Mouse (Mus musculus) midbrain, embryonic 16.5 days (tissue): Measurements from ENCODE around the gene Tgm7. TPM values are rescaled to one million over a fixed set of nuclear protein-coding genes. Genes with fewer than 3 reads are reported as not detected.

ENCODE experiments used
- ATAC-seq: fragments of 200-750 bp; cut with Nextera tagmentation; 2 replicates; pipeline ENCODE4 v1.8.0; 2017; ENCODE audit warnings: moderate TSS enrichment
- H3K27ac ChIP-seq: fragments of 300-500 bp; sonication (generic); 2 replicates; pipeline ENCODE4 v1.5.1; 2014; ENCODE audit warnings: mild to moderate bottlenecking, low read length, mixed read lengths
- H3K27me3 ChIP-seq: fragments of 300-500 bp; sonication (generic); 2 replicates; pipeline ENCODE4 v1.6.1; 2014; ENCODE audit warnings: low read depth, low read length, mixed read lengths; ENCODE audit not compliant: control insufficient read depth, insufficient read depth
- H3K36me3 ChIP-seq: fragments of 300-500 bp; sonication (generic); 2 replicates; pipeline ENCODE4 v1.6.1; 2014; ENCODE audit warnings: mild to moderate bottlenecking, low read length, moderate library complexity, mixed read lengths; ENCODE audit not compliant: control insufficient read depth, insufficient read depth
- H3K4me1 ChIP-seq: fragments of 300-500 bp; sonication (generic); 2 replicates; pipeline ENCODE4 v1.6.1; 2014; ENCODE audit warnings: mild to moderate bottlenecking, low read length, mixed read lengths; ENCODE audit not compliant: control insufficient read depth, insufficient read depth
- H3K4me2 ChIP-seq: fragments of 300-500 bp; sonication (generic); 2 replicates; pipeline ENCODE4 v1.6.1; 2014; ENCODE audit warnings: mild to moderate bottlenecking, low read length, mixed read lengths
- H3K4me3 ChIP-seq: fragments of 300-500 bp; sonication (generic); 2 replicates; pipeline ENCODE4 v1.5.1; 2014; ENCODE audit warnings: low read depth, mild to moderate bottlenecking, low read length, moderate library complexity, mixed read lengths
- H3K9ac ChIP-seq: fragments of 300-500 bp; sonication (generic); 2 replicates; pipeline ENCODE4 v1.6.1; 2014; ENCODE audit warnings: low read depth, low read length, mixed read lengths
- H3K9me3 ChIP-seq: fragments of 300-500 bp; sonication (generic); replicated peaks from 2 replicates; pipeline ENCODE4 v1.6.1; 2014; ENCODE audit warnings: mild to moderate bottlenecking, low read length, mixed read lengths; ENCODE audit not compliant: control insufficient read depth, poor library complexity, severe bottlenecking
- WGBS: fragments of 180-500 bp; shearing (Covaris S2); extraction: QIAGEN DNeasy Blood & Tissue Kit; methylation state at CpG from one replicate; pipeline ENCODE4 v1.1.7; 2014; 5-methylcytosine and 5-hydroxymethylcytosine counted together
- polyA plus RNA-seq: library from polyadenylated mRNA; unstranded; fragments of >200 nt; fragmentation: Nextera tagmentation; extraction: Ambion mirVana; gene quantifications from 2 replicates; pipeline ENCODE4 v1.2.1, GENCODE M21; 2015

Tgm7 gene
- polyA plus RNA-seq, 1 experiment from 2014 or later = not detected

GRCm38 (mm10) chr2:121088507-121088906 is 21.1 kb downstream of the Tgm7 start:
- H3K9ac ChIP-seq = no peak overlapping the region

GRCm38 (mm10) chr2:121085480-121086185 is 24.0 kb downstream of the Tgm7 start, which contains the start of gene Tgm5:
Gene Tgm5 (minus strand): TSS chr2:121085841.
- WGBS = 52% methylated on average over 6 of the region's 6 CpGs
- Histone ChIP-seq H3K4me1 (no peaks in the 10 kb centered on the region), H3K4me2 (no peak within 1 kb of the TSS), H3K4me3 (no peak within 1 kb of the TSS), H3K36me3 (no peaks in the 10 kb centered on the region), H3K27me3 (no peaks in the 10 kb centered on the region), H3K9ac (no peak within 1 kb of the TSS), H3K9me3 (no peaks in the 10 kb centered on the region), H3K27ac (no peak within 1 kb of the TSS)
- no peak for ATAC-seq

More at GRCm38 (mm10) chr2:121088507-121088906, 21.1 kb downstream of the Tgm7 start:
- H3K27ac ChIP-seq = no peak overlapping the region
- H3K4me3 ChIP-seq = no peak overlapping the region
- no peak overlapping the region for H3K4me2 ChIP-seq
- WGBS = 90% methylated on average over 3 of the region's 3 CpGs
- H3K4me1 ChIP-seq = no peaks in the 10 kb centered on the region
- H3K36me3 ChIP-seq = no peaks in the 10 kb centered on the region
- no peaks in the 10 kb centered on the region for H3K9me3 ChIP-seq
- no peaks in the 10 kb centered on the region for H3K27me3 ChIP-seq
- no peak for ATAC-seq

- WGBS = 92% methylated on average over 1 of the region's 1 CpGs
- no peaks in the 10 kb centered on the region for H3K4me1 ChIP-seq
These were observed 27.0 kb downstream of the Tgm7 start for GRCm38 (mm10) chr2:121082626-121083025.

DNA sequence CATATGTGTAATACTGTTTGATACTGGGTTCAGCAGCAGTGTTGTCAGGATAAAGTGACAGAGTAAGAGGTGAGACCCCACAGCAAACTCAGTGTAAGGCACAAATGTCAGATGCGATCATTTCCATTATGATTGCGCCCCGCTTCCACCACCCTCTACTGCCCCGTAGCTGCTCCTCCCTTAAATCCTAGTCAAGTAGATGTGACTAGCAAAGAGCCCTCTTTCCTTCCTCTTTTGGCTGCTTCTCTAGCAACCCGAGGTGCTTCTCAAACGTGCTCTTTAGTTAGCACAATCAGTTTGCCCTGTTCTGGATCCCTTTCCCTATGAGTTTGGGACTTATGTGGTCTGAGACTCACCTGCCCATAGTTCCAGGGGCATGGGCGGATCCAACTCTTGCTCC is 34.8 kb downstream of the Tgm7 start:
- Histone ChIP-seq H3K9me3 (no peaks in the 10 kb centered on the region), H3K9ac (no peak overlapping the region), H3K27me3 (no peaks in the 10 kb centered on the region), H3K27ac (no peak overlapping the region), H3K4me3 (no peak overlapping the region), H3K36me3 (no peaks in the 10 kb centered on the region), H3K4me2 (no peak overlapping the region), H3K4me1 (no peaks in the 10 kb centered on the region)
- no peak for ATAC-seq
- 84% methylated on average over 7 of the region's 7 CpGs for WGBS

More at GRCm38 (mm10) chr2:121082626-121083025, 27.0 kb downstream of the Tgm7 start:
- Histone ChIP-seq H3K9ac (no peak overlapping the region), H3K27me3 (no peaks in the 10 kb centered on the region), H3K27ac (no peak overlapping the region), H3K4me3 (no peak overlapping the region), H3K9me3 (no peaks in the 10 kb centered on the region), H3K4me2 (no peak overlapping the region), H3K36me3 (no peaks in the 10 kb centered on the region)
- no peak for ATAC-seq

DNA sequence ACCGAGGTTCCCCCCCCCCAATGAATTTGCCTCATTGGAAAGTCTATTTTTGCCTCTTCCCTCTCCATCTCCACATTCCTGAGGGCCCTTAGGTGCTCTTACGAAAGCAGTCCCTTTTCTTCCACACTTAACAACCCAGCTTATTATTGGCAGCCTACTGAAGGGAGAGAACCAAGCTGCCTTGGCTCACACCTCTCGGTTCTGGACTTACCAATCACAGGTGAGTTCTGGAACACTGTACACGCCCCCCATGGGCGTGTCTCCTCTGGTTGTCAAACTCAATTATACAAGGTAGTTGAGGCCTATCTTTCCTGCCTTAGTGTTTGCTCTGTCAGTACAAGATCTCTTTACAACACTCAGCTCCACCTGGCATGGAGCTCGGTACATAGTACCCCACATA is 37.7 kb downstream of the Tgm7 start:
- no peak overlapping the region for H3K4me2 ChIP-seq

GRCm38 (mm10) chr2:121069506-121069905 is 40.1 kb downstream of the Tgm7 start:
- Histone ChIP-seq H3K4me3 (no peak overlapping the region), H3K27me3 (no peaks in the 10 kb centered on the region), H3K9me3 (no peaks in the 10 kb centered on the region), H3K4me2 (no peak overlapping the region), H3K27ac (no peak overlapping the region), H3K9ac (no peak overlapping the region), H3K36me3 (no peaks in the 10 kb centered on the region), H3K4me1 (no peaks in the 10 kb centered on the region)
- 63% methylated on average over 6 of the region's 6 CpGs for WGBS
- ATAC-seq = no peak

More for the DNA sequence above, 37.7 kb downstream of the Tgm7 start:
- 75% methylated on average over 6 of the region's 6 CpGs for WGBS
- Histone ChIP-seq H3K36me3 (no peaks in the 10 kb centered on the region), H3K9ac (no peak overlapping the region), H3K27me3 (no peaks in the 10 kb centered on the region), H3K4me3 (no peak overlapping the region), H3K4me1 (no peaks in the 10 kb centered on the region), H3K27ac (no peak overlapping the region), H3K9me3 (no peaks in the 10 kb centered on the region)
- no peak for ATAC-seq

DNA sequence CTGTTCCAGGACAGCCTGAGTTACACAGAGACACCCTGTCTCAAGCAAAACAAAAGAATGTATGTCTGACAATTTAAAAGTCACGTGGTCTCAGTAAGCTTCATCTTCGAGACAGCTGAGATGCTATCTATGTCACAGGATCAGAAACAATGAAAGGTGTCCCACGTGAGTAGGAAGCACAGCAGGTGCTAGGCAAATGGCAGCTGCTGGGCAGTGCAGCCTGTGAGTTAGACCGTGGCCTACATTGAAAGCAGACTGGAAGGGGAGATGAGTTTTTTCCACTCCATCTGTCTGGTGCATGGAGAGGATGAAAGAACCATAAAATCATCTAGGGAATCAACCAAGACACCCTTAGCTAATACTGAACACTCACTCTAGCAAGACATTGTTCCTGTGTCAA is 42.5 kb downstream of the Tgm7 start:
- H3K27ac ChIP-seq = no peak overlapping the region
- no peak overlapping the region for H3K4me3 ChIP-seq
- no peaks in the 10 kb centered on the region for H3K36me3 ChIP-seq
- H3K4me1 ChIP-seq = no peaks in the 10 kb centered on the region
- ATAC-seq = no peak
- 65% methylated on average over 4 of the region's 4 CpGs for WGBS
- no peak overlapping the region for H3K9ac ChIP-seq
- no peaks in the 10 kb centered on the region for H3K9me3 ChIP-seq
- no peaks in the 10 kb centered on the region for H3K27me3 ChIP-seq
- no peak overlapping the region for H3K4me2 ChIP-seq

- no peaks in the 10 kb centered on the region for H3K4me1 ChIP-seq
- WGBS = 99% methylated on average over 2 of the region's 2 CpGs
- no peaks in the 10 kb centered on the region for H3K36me3 ChIP-seq
- no peak overlapping the region for H3K4me3 ChIP-seq
- H3K4me2 ChIP-seq = no peak overlapping the region
- H3K27ac ChIP-seq = no peak overlapping the region
- H3K9me3 ChIP-seq = no peaks in the 10 kb centered on the region
- ATAC-seq = no peak
- no peak overlapping the region for H3K9ac ChIP-seq
- H3K27me3 ChIP-seq = no peaks in the 10 kb centered on the region
These were observed 48.3 kb downstream of the Tgm7 start for GRCm38 (mm10) chr2:121061315-121061714.

GRCm38 (mm10) chr2:121057997-121058396 is 51.6 kb downstream of the Tgm7 start:
- 80% methylated on average over 6 of the region's 6 CpGs for WGBS
- no peaks in the 10 kb centered on the region for H3K9me3 ChIP-seq
- no peaks in the 10 kb centered on the region for H3K36me3 ChIP-seq
- H3K27me3 ChIP-seq = no peaks in the 10 kb centered on the region
- no peak for ATAC-seq
- H3K9ac ChIP-seq = no peak overlapping the region
- H3K27ac ChIP-seq = no peak overlapping the region
- H3K4me3 ChIP-seq = no peak overlapping the region
- no peak overlapping the region for H3K4me2 ChIP-seq
- H3K4me1 ChIP-seq = no peaks in the 10 kb centered on the region
